Mouse (Mus musculus): ENCODE results near the gene Farsa.
"Not testable (repeated sequence)": the region's sequence is repeated elsewhere in the genome, so short reads cannot be mapped to it uniquely, and the experiment has no call there.

Gene Farsa

DNA sequence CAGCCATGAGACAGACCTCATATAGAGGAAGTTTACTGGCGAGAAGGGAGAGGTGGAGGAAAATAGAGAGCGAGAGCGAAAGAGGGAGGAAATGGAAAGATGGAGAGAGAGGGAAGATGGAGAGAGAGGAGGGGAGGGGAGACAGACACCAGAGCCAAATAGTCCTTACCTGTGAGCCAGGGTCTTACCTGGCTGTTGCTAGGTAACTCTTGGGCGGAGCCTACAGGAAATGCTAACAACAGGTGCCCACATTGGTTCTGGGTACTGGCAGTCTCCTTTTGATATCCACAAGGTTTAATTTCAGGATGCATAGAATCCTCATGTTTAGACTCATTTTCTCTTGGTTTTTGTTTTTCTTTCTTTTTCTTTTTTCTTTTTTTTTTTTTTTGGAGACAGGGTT lies 16.2 kb downstream of the Farsa start:
- DNase-seq (ENCODE audit: low read depth, low spot score): no peak

DNA sequence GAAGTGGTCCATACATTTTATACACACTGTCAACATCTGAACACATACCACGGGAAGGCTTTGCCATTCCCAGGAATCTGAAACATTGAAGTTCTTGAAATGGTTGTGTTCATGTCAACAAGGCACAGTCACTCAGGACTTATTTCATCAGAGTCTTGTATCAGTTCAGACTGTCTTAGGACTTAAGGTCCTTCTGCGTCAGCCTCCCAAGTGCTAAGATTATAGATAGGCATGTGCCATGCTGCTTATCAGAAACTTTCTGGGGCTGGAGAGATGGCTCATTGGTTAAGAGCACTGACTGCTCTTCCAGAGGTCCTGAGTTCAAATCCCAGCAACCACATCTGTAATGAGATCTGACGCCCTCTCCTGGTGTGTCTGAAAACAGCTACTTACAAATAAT lies 17.6 kb downstream of the Farsa start:
- DNase-seq (ENCODE audit: low read depth, low spot score): no peak

DNA sequence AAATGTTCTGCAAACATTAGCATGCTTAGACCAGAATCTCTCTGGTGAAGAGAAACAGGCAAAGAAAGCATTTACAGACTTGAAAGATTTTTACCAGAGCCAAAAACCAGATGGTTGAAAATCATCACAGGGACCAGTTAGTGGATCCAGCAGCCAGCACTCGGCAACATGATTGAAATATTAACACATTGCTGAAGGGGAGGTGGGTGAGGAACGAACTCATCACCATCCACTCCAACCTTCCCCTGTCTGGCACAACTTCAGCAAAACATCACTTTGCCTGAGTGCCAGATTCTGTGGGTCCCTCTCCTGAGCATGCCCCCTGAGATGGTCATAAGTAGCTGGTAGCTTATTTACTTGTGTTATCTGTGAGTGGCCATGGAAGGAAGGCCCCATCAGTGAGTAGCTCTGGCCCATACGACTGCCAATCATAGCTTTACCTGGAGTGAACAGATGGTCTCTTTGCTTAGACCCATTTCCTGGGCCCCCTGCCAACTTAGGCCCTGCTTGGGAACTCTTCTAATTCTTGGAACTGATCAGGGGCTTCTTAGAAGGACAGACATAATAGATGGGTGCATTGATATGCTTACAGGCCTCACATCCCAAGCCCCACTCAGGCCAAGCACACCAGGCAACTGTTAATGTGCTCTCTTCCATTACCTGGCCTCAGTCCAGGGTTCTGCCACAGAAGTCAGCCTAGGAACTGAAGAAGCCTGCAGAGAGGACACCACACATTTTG lies 20.7 kb downstream of the Farsa start:
- no peak for DNase-seq (ENCODE audit: low read depth, low spot score)

DNA sequence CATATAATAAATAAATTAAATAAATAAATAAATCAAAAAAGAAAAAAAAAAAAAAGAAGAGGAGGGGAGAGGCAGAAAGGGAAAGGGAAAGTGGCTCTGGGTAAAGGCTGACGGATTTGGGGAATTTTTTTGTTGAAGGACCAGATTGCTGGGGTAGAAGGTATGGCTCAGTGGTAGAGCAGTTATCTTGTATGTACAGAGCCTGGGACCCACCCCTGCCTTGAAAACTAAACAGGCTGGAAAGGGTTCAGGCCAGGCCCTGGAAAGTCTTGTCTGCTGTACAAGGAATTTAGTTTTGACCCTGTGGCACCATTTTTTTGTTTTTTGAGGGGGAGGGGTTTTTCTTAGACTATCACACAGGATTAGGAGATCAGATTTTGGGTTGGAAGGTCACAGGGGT lies 22.1 kb downstream of the Farsa start:
- no peak for DNase-seq (ENCODE audit: low read depth, low spot score)

- DNase-seq (ENCODE audit: low read depth, low spot score): no peak
These were observed 27.9 kb downstream of the Farsa start for GRCm38 (mm10) chr8:84884728-84885127.

DNA sequence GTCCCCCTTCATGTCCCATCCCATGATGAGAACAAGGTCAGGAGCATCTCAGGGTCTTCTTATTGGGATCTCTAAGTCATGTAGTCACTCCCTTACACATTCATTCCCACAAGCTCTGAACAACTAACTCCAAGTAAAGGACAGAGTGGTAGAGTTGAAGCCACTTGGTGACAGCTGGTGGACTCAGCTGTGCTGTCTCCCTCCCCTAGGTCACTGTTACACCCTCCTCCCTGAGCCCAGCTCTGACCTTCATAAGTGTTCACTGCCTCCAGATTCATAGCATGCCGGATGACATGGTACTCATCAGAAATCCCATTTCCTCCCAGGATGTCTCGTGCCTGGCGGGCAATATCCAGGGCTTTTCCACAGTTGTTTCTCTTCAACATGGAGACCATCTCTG lies 31.5 kb downstream of the Farsa start:
- no peak for DNase-seq (ENCODE audit: low read depth, low spot score)

- DNase-seq (ENCODE audit: low read depth, low spot score): no peak
These were observed 32.4 kb downstream of the Farsa start for GRCm38 (mm10) chr8:84889141-84889540.

DNA sequence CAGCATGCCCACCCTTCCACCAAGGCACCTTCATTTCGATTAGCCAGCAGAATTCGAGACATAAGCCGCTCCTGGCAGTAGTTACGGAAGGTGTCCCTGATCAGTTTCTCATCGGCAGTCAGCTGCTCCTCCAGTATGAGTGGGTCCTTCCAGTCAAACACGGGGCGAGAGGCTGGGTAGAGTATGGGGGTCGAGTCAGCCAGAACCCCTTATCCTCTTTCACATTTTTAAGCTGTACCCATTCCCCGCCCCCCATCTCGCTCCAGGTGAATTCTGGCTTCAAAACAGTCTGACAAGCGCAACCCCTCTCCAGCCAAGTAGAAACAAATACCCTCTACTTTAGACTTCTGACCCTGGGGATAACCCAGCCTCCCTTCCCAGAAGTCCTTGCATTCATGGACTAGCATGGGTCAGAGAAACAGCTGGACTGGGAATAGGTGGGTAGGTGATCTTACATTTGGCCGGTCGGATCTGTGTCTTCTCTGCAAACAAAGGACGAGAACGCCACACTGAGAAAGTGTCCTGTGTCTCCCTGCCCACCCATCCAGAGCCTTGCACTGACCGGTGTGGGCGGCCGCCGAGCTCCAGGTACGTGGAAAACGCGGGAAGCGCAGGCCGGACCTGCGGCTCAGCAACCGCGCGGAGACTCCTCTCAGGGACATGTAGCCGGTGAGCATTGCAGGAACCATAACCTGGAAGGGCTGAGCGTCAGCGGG lies 36.4 kb downstream of the Farsa start:
- peak; percentile 15 for DNase-seq (ENCODE audit: low read depth, low spot score)

GRCm38 (mm10) chr8:84893709-84894134 lies 36.9 kb downstream of the Farsa start, which contains the start of gene Gcdh:
TSS of gene Gcdh (minus strand) at chr8:84893921.
- DNase-seq (ENCODE audit: low read depth, low spot score): peak; percentile 100

GRCm38 (mm10) chr8:84895963-84896362 lies 39.2 kb downstream of the Farsa start:
- DNase-seq (ENCODE audit: low read depth, low spot score): no peak

- no peak for DNase-seq (ENCODE audit: low read depth, low spot score)
These were observed 44.3 kb downstream of the Farsa start for GRCm38 (mm10) chr8:84901071-84901470.

DNA sequence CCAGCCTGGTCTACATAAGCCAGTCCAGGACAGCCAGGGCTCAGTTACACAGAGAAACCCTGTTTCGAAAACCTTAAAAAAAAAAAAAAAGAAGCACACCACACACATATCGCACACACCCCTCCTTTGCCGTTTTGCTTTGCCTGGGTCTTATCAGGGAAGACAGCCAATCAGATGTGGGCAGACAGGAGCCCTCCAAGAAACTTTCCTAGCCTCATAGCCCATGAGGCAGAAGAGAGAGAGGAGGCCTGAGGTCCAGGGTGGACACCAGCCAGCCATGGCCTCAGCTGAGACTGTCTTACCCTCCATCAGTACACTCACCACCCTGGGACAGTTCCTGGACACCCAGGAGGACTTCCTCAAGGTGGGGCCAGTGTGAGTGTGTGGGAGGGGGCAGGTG lies 45.0 kb downstream of the Farsa start, which contains the start of gene Klf1:
Gene Klf1, plus strand, starts transcription at position 177 of the 400 bp plus-strand sequence.
- no peak for DNase-seq (ENCODE audit: low read depth, low spot score)

DNA sequence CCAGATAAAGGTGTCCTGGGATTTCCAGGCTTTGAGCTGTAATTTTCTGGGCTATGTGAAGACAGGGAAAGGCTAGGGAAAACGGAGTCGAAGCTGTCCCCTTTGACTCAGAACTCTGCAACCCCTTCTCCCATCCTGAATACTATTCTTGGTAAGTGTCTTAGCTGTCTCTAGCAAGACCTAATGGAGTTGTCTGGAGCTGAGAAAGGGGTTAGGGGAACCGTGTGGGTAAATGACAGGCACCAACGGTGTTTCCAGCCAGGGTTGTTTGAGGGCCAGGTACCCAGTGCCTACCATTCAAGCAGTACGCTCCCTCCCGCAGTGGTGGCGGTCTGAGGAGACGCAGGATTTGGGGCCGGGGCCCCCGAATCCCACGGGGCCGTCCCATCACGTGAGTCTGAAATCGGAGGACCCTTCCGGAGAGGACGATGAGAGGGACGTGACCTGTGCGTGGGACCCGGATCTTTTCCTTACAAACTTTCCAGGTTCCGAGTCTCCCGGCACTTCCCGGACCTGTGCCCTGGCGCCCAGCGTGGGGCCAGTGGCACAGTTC lies 45.7 kb downstream of the Farsa start:
- no peak for DNase-seq (ENCODE audit: low read depth, low spot score)

DNA sequence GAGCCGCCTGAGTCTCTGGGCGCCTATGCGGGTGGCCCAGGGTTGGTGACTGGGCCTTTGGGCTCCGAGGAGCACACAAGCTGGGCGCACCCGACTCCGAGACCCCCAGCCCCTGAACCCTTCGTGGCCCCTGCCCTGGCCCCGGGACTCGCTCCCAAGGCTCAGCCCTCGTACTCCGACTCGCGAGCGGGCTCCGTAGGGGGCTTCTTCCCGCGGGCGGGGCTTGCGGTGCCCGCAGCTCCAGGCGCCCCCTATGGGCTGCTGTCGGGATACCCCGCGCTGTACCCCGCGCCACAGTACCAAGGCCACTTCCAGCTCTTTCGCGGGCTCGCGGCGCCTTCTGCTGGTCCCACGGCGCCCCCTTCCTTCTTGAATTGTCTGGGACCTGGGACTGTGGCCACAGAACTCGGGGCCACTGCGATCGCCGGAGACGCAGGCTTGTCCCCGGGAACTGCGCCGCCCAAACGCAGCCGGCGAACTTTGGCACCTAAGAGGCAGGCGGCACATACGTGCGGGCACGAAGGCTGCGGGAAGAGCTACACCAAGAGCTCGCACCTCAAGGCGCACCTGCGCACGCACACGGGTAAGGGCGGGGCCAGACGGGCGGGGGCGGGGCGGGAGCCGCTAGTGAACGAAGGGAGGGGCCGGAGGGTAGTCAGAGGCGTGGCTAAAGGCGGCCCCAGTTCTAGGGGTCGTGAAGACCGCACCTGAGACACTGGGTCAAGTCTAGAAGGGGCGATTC lies 46.3 kb downstream of the Farsa start:
- DNase-seq (ENCODE audit: low read depth, low spot score): peak; percentile 76

GRCm38 (mm10) chr8:84904351-84904750 lies 47.6 kb downstream of the Farsa start:
- no peak for DNase-seq (ENCODE audit: low read depth, low spot score)

GRCm38 (mm10) chr8:84907037-84907436 lies 50.2 kb downstream of the Farsa start:
- no peak for DNase-seq (ENCODE audit: low read depth, low spot score)

DNA sequence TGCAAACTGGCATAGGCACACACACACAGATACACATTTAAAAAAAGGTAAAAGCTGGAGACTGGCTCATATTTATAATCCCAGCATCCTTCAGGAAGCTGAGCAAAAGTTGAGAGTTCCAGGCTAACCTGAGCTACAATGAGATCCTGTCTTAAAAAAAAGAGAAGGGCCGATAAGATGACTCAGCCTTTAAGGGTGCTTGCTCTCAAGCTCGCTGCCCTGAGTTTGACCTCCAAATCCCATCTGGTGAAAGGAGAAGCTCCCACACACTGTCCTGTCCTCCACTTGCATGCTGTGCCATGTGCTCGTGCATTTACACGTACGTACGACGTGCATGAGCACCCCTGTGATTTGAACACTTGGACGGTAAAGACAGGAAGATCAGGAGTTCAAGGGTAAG lies 50.7 kb downstream of the Farsa start:
- peak; percentile 59 for DNase-seq (ENCODE audit: low read depth, low spot score)

DNA sequence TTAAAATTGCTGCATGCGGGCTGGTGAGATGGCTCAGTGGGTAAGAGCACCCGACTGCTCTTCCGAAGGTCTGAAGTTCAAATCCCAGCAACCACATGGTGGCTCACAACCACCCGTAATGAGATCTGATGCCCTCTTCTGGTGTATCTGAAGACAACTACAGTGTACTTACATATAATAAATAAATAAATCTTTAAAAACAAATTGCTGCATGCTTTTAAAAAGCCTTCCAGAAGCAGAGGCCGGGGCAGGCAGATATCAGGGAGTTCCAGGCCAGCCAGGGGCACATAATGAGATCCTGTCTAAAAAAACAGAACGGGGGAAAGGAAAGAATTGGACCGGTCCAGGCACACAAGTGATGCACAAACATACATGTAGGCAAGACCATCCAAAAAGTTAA lies 51.2 kb downstream of the Farsa start:
- not testable (repeated sequence) for DNase-seq (ENCODE audit: low read depth, low spot score)

DNA sequence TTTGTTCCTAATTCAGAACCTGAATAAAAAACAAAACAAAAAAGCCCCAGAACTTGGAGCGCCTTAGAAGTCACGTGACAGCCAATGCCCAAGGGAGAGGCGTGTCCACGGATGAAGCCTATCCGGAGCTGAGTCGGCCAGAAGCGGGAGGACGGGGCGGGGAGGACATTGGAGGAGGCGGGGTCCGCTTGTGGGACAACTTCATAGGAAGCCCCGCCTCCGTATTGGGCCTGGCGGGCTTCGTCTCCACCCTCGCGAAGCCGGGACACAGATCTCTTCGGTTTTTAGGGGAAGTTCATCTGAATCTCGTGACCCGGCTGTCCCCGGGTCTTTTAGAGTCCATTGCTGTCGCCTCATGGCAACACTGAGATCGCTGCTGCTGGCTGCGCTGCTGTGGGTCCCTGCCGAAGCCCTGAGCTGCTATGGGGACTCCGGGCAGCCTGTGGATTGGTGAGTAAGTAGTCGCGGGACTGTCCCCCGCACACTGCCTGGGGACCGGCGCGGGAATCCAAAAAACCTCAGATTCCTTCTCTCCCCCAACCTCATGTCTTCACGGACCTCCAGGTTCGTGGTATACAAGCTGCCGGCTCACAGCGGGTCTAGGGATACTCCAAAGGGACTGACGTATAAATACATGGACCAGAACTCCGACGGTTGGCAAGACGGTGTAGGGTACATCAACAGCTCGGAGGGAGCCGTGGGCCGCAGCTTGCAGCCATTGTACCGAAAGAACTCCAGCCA lies 51.8 kb downstream of the Farsa start, which contains the start of gene Dnase2a:
Gene Dnase2a, plus strand, starts transcription at position 140 of the 741 bp plus-strand sequence.
- peak; percentile 100 for DNase-seq (ENCODE audit: low read depth, low spot score)

- DNase-seq (ENCODE audit: low read depth, low spot score): no peak
These were observed 52.5 kb downstream of the Farsa start for GRCm38 (mm10) chr8:84909162-84909767.

- peak; percentile 67 for DNase-seq (ENCODE audit: low read depth, low spot score)
These were observed 53.2 kb downstream of the Farsa start for GRCm38 (mm10) chr8:84909949-84910348.
